Mouse (Mus musculus) cortical plate, adult 2 months (tissue): Measurements from ENCODE around the gene Fbxw8.

ENCODE experiments used
- CTCF ChIP-seq: fragments of 200-500 bp; IDR thresholded peaks from 2 replicates; pipeline ENCODE4 v1.5.1; 2011; ENCODE audit warnings: mild to moderate bottlenecking, control low read depth, low read length; ENCODE audit not compliant: insufficient read depth; ENCODE audit errors: extremely low read depth
- POLR2A ChIP-seq: fragments of 200-500 bp; IDR thresholded peaks from 2 replicates; pipeline ENCODE4 v1.6.1; 2011; ENCODE audit warnings: mild to moderate bottlenecking, low read length, control low read depth; ENCODE audit not compliant: insufficient read depth; ENCODE audit errors: extremely low read depth

DNA sequence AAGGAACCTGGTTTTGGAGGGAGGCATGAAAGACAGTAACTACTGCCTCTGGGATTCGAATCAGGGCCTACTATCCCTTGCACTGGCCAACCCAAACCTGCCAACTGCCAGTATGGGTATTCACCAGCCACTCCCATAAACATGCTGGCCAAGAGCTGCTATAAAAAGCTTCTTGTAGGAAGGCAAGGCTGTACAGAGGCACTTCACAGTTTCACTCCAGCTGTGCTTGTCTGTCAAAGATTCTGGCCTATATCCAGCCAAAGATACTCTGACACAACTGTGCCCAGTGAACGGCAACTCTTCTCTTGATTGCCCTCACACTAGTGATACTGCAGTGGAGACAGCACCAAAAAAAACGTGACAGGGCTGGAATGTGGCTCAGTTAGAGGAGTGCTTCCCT, 5.6 kb downstream of the Fbxw8 start:
- TF ChIP-seq CTCF (no peak), POLR2A (no peak)
